Mouse (Mus musculus) frontal cortex, adult 2 months (tissue): Measurements from ENCODE around the gene Evc2. TPM values are rescaled to one million over a fixed set of nuclear protein-coding genes. Genes with fewer than 3 reads are reported as not detected.

Experiments
- DNase-seq, 2 experiments: peaks; one replicate each; pipeline ENCODE4 v3.0.0; 2022; ENCODE audit warnings: low spot score in 1 of 2; ENCODE audit errors: extremely low spot score in 1 of 2
- polyA plus RNA-seq: library from polyadenylated mRNA; depleted of rRNA; stranded (reverse); fragments of >200 nt; gene quantifications from 2 replicates; pipeline ENCODE4 v1.2.3, GENCODE M21; 2012; rRNA removed

Gene Evc2
- polyA plus RNA-seq, 1 experiment: 17.6 TPM

DNA sequence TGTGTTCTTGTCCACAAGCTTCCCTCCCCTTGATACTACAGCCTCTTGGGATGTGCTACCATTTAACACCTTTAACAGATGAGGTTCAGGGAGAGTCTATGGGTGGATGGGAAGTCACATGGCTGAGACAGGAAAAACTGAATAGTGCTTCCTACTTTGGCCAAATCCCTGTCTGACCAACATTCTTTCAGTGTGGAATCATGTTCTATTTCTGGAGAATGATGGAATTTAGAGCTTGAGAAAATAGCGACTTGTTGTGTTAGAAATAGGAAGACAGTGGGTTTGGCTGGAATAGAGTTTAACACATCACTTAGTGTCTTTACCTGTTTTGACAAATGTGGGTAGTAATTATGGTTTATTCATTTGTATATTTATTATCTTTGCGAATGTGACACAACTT is 129.3 kb downstream of the Evc2 start:
- DNase-seq: no peak

DNA sequence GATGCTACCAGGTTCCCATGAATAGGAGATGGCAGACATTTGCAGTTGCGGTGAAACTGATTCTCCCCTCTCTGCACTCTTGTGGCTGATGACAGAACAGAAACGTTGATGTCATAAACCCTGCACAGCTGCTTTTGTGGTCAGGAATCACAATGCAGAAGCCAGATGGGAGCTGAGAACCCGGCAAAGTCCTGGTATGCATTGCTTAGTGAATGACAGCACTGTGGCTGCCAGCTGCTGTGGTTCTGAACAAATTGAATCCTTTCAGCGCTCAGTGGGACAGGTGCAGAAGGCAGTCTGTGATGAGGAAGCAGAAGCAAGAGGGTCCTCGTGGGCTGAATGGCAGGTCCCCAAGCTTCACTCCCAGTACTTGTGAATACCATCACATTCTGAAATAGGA is 130.7 kb downstream of the Evc2 start:
- DNase-seq: no peak

DNA sequence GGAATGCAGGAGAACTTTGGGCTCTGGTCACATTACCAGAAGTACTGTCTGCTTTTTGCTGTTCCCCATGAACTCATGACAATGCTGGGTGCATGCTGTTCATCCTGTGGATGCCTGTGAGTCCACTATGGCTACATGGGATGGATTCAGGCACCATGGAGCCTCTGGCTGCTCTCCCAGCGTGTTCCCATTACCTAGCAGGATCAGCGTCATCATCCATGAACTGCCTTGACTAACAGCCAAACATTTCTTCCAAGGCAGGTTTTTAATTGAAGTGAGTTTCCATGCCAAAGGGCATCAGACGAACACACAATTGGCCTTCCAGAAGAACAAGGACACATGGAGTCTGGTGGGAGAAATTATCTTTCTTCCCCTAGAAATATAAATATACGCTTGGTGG is 133.3 kb downstream of the Evc2 start:
- DNase-seq: no peak

- DNase-seq: no peak
Observed at GRCm38 (mm10) chr5:37472025-37472608, 133.8 kb downstream of the Evc2 start.

Other genes with a start within 250 kb of the Evc2 start
- 289 and 299 TPM in 2 replicates for gene Crmp1, start 96.6 kb upstream of the Evc2 start, polyA plus RNA-seq
- 13.8 and 14.0 TPM in 2 replicates for gene Evc, start 1.6 kb upstream of the Evc2 start, polyA plus RNA-seq